Mouse (Mus musculus) E14TG2a.4 (cell line): ENCODE data around the gene Nrd1.

Experiments
- H3K27me3 ChIP-seq: 2 replicates; pipeline ENCODE4 v1.6.1; 2014; ENCODE audit warnings: low read length, control low read depth; ENCODE audit not compliant: insufficient read depth
- H3K36me3 ChIP-seq: 2 replicates; pipeline ENCODE4 v1.6.1; 2014; ENCODE audit warnings: low read length, control low read depth; ENCODE audit not compliant: insufficient read depth
- H3K4me1 ChIP-seq: replicated peaks from 2 replicates; pipeline ENCODE4 v1.6.1; 2014; ENCODE audit warnings: low read depth, low read length, control low read depth
- H3K4me3 ChIP-seq: replicated peaks from 2 replicates; pipeline ENCODE4 v1.5.1; 2014; ENCODE audit warnings: mild to moderate bottlenecking, low read length
- H3K9me3 ChIP-seq: 2 replicates; pipeline ENCODE4 v1.6.1; 2014; ENCODE audit warnings: low read length, control low read depth
- CTCF ChIP-seq: conservative IDR thresholded peaks from 2 replicates; pipeline ENCODE4 v1.5.1; 2014; ENCODE audit warnings: low read length
- NANOG ChIP-seq: IDR thresholded peaks from 2 replicates; pipeline ENCODE4 v1.6.1; 2014; ENCODE audit warnings: borderline replicate concordance, low read length, mixed read lengths
- POU5F1 ChIP-seq: IDR thresholded peaks from 2 replicates; pipeline ENCODE4 v1.6.1; 2014; ENCODE audit warnings: low read length, borderline replicate concordance

Nrd1 gene

GRCm38 (mm10) chr4:109091241-109091777 lies 90.9 kb downstream of the Nrd1 start:
- no peak overlapping the region for H3K4me3 ChIP-seq
- no peaks in the 10 kb centered on the region for H3K9me3 ChIP-seq
- H3K27me3 ChIP-seq: no peaks in the 10 kb centered on the region
- H3K4me1 ChIP-seq: peaks cover 5% of the 10 kb centered on the region
- TF ChIP-seq CTCF (no peak), NANOG (no peak), POU5F1 (no peak)
- no peaks in the 10 kb centered on the region for H3K36me3 ChIP-seq

GRCm38 (mm10) chr4:109092344-109092743 lies 91.9 kb downstream of the Nrd1 start:
- TF ChIP-seq POU5F1 (no peak), CTCF (no peak), NANOG (no peak)
- Histone ChIP-seq H3K9me3 (no peaks in the 10 kb centered on the region), H3K4me3 (no peak overlapping the region), H3K27me3 (no peaks in the 10 kb centered on the region), H3K36me3 (no peaks in the 10 kb centered on the region), H3K4me1 (peaks cover 5% of the 10 kb centered on the region)

GRCm38 (mm10) chr4:109094269-109094668 lies 93.8 kb downstream of the Nrd1 start:
- TF ChIP-seq POU5F1: no peak
- no peak for TF ChIP-seq CTCF
- TF ChIP-seq NANOG: no peak
- H3K27me3 ChIP-seq: no peaks in the 10 kb centered on the region

GRCm38 (mm10) chr4:109098861-109099260 lies 98.4 kb downstream of the Nrd1 start:
- peaks cover 4% of the 10 kb centered on the region; the same call in 1 of the 2 replicates for H3K36me3 ChIP-seq
- no peaks in the 10 kb centered on the region; the same call in 1 of the 2 replicates for H3K4me1 ChIP-seq
- TF ChIP-seq NANOG: no peak
- no peak for TF ChIP-seq POU5F1
- no peak for TF ChIP-seq CTCF
- no peaks in the 10 kb centered on the region for H3K9me3 ChIP-seq
- no peak overlapping the region for H3K4me3 ChIP-seq
- H3K27me3 ChIP-seq: no peaks in the 10 kb centered on the region

More at GRCm38 (mm10) chr4:109094269-109094668, 93.8 kb downstream of the Nrd1 start:
- Histone ChIP-seq H3K36me3 (no peaks in the 10 kb centered on the region), H3K4me3 (no peak overlapping the region), H3K4me1 (no peaks in the 10 kb centered on the region; the same call in 1 of the 2 replicates), H3K9me3 (no peaks in the 10 kb centered on the region)

GRCm38 (mm10) chr4:109102574-109102973 lies 102.1 kb downstream of the Nrd1 start:
- TF ChIP-seq CTCF (no peak), NANOG (no peak), POU5F1 (no peak)
- Histone ChIP-seq H3K36me3 (peaks cover 4% of the 10 kb centered on the region; the same call in 1 of the 2 replicates), H3K4me3 (no peak overlapping the region), H3K4me1 (no peaks in the 10 kb centered on the region), H3K9me3 (no peaks in the 10 kb centered on the region), H3K27me3 (no peaks in the 10 kb centered on the region)

GRCm38 (mm10) chr4:109103145-109103883 lies 102.9 kb downstream of the Nrd1 start:
- TF ChIP-seq NANOG (no peak), POU5F1 (no peak), CTCF (no peak)
- no peaks in the 10 kb centered on the region for H3K9me3 ChIP-seq

GRCm38 (mm10) chr4:109105254-109105653 lies 104.8 kb downstream of the Nrd1 start:
- Histone ChIP-seq H3K4me3 (no peak overlapping the region), H3K9me3 (no peaks in the 10 kb centered on the region), H3K36me3 (peaks cover 4% of the 10 kb centered on the region; the same call in 1 of the 2 replicates), H3K4me1 (no peaks in the 10 kb centered on the region), H3K27me3 (no peaks in the 10 kb centered on the region)
- TF ChIP-seq CTCF: no peak
- TF ChIP-seq POU5F1: no peak
- no peak for TF ChIP-seq NANOG

More at GRCm38 (mm10) chr4:109103145-109103883, 102.9 kb downstream of the Nrd1 start:
- Histone ChIP-seq H3K4me1 (no peaks in the 10 kb centered on the region), H3K4me3 (no peak overlapping the region), H3K27me3 (no peaks in the 10 kb centered on the region), H3K36me3 (peaks cover 4% of the 10 kb centered on the region; the same call in 1 of the 2 replicates)

- no peak for TF ChIP-seq NANOG
- TF ChIP-seq POU5F1: no peak
- no peak for TF ChIP-seq CTCF
- H3K4me1 ChIP-seq: no peaks in the 10 kb centered on the region
- H3K9me3 ChIP-seq: no peaks in the 10 kb centered on the region
- H3K36me3 ChIP-seq: peaks cover 3% of the 10 kb centered on the region; the same call in 1 of the 2 replicates
- no peak overlapping the region for H3K4me3 ChIP-seq
- no peaks in the 10 kb centered on the region for H3K27me3 ChIP-seq
Observed at GRCm38 (mm10) chr4:109106034-109106433, 105.6 kb downstream of the Nrd1 start.

GRCm38 (mm10) chr4:109106594-109106993 lies 106.1 kb downstream of the Nrd1 start:
- H3K27me3 ChIP-seq: no peaks in the 10 kb centered on the region
- H3K4me3 ChIP-seq: no peak overlapping the region
- no peaks in the 10 kb centered on the region for H3K36me3 ChIP-seq
- H3K9me3 ChIP-seq: no peaks in the 10 kb centered on the region
- H3K4me1 ChIP-seq: no peaks in the 10 kb centered on the region
- TF ChIP-seq NANOG: no peak
- no peak for TF ChIP-seq CTCF
- TF ChIP-seq POU5F1: no peak
